Comparison of ENCODE assay signal across 8 mouse cellular contexts in genomic region chr3:89159211-89159610, GRCm38 (mm10). TPM values are rescaled to one million over a fixed set of nuclear protein-coding genes. Genes with fewer than 3 reads are reported as not detected.
DNase-seq lines count a peak whose midpoint lies in the region; ATAC-seq lines count a peak whose summit lies in the region.

No protein-coding gene starts in this region.

- peak; percentile 21 for DNase-seq in right cerebral cortex, postnatal 25 days
- DNase-seq in right cerebral cortex, adult 18-20 months, result no peak
- DNase-seq in embryo, embryonic 10.5 days (ENCODE audit: low spot score), result peak; percentile 83
- peak; percentile 68 to 88 for DNase-seq in kidney, postnatal 36 days
- DNase-seq in mesoderm, embryonic 11.5 days (ENCODE audit: low read depth, low spot score), result peak; percentile 75
- peak; percentile 90 for DNase-seq in testis, postnatal 10 days (ENCODE audit: low spot score)
- DNase-seq in left cerebral cortex, adult 8-10 months (ENCODE audit: low spot score in 2 of 2), result no peak

- peaks cover 12% of the 10 kb centered on the region for H3K4me1 ChIP-seq in heart, embryonic 16.5 days (ENCODE audit: control insufficient read depth, insufficient read depth, low read length)

- peak overlapping the region; percentile 90 for H3K4me2 ChIP-seq in heart, embryonic 16.5 days (ENCODE audit: low read depth, low read length)

- no peak for ATAC-seq in heart, embryonic 16.5 days (replicated peaks; ENCODE audit: extremely low read depth, insufficient read depth, low FRiP score)

- peaks cover 12% of the 10 kb centered on the region for H3K27me3 ChIP-seq in heart, embryonic 16.5 days (ENCODE audit: control insufficient read depth, insufficient read depth, low read length)

- H3K4me3 ChIP-seq in heart, embryonic 16.5 days (ENCODE audit: low read length), result peak overlapping the region; percentile 66

- H3K36me3 ChIP-seq in heart, embryonic 16.5 days (ENCODE audit: control insufficient read depth, insufficient read depth), result no peaks in the 10 kb centered on the region

- 2% methylated on average over 13 of the region's 13 CpGs for WGBS in heart, embryonic 16.5 days

- H3K9me3 ChIP-seq in heart, embryonic 16.5 days (replicated peaks; ENCODE audit: control insufficient read depth, low read length), result no peaks in the 10 kb centered on the region

- no peak overlapping the region for H3K9ac ChIP-seq in heart, embryonic 16.5 days (ENCODE audit: low read length)

- H3K27ac ChIP-seq in heart, embryonic 16.5 days (ENCODE audit: low read length), result no peak overlapping the region

RNA-seq across cellular contexts. Expression of gene Hcn3, which starts 0.8 kb away (rescaled TPM):
- 0.70 and 0.76 TPM in 2 replicates for polyA plus RNA-seq in heart, embryonic 16.5 days (2015; fragmentation: Nextera tagmentation; extraction: Ambion mirVana)
- 10 to 100 TPM; 12.3 to 18.2 (median 17.0) TPM for total RNA-seq in left cerebral cortex, adult 8-10 months (2022)

RNA-seq across cellular contexts. Expression of gene Clk2, which starts 5.4 kb away (rescaled TPM):
- polyA plus RNA-seq in heart, embryonic 16.5 days (2015; fragmentation: Nextera tagmentation; extraction: Ambion mirVana), result 15.9 and 17.9 TPM in 2 replicates
- total RNA-seq in left cerebral cortex, adult 8-10 months (2022), result 10 to 100 TPM; 41.2 to 45.3 (median 42.5) TPM

RNA-seq across cellular contexts. Expression of gene Scamp3, which starts 18.1 kb away (rescaled TPM):
- polyA plus RNA-seq in heart, embryonic 16.5 days (2015; fragmentation: Nextera tagmentation; extraction: Ambion mirVana), result 89.5 and 93.9 TPM in 2 replicates
- total RNA-seq in left cerebral cortex, adult 8-10 months (2022), result 10 to 100 TPM; 58.5 to 69.8 (median 63.9) TPM

RNA-seq across cellular contexts. Expression of gene Pklr, which starts 23.3 kb away (rescaled TPM):
- 0.20 and 0.64 TPM in 2 replicates for polyA plus RNA-seq in heart, embryonic 16.5 days (2015; fragmentation: Nextera tagmentation; extraction: Ambion mirVana)
- not detected for total RNA-seq in left cerebral cortex, adult 8-10 months (2022)

RNA-seq across cellular contexts. Expression of gene Fam189b, which starts 23.7 kb away (rescaled TPM):
- 17.7 TPM in 2 replicates for polyA plus RNA-seq in heart, embryonic 16.5 days (2015; fragmentation: Nextera tagmentation; extraction: Ambion mirVana)
- total RNA-seq in left cerebral cortex, adult 8-10 months (2022), result 10 to 100 TPM; 47.2 to 58.2 (median 52.3) TPM

Comparison
In these comparisons a context has a peak if more than half of its experiments do, and no peak if none do; other contexts are left out.
1. DNase-seq: peak in right cerebral cortex, postnatal 25 days (single experiment), embryo, embryonic 10.5 days (single experiment), kidney, postnatal 36 days (2 of 2), mesoderm, embryonic 11.5 days (single experiment) and testis, postnatal 10 days (single experiment); none in right cerebral cortex, adult 18-20 months (single experiment) and left cerebral cortex, adult 8-10 months (0 of 2).